Mouse (Mus musculus) embryonic stem cell, embryonic (primary cell): ENCODE data around the gene Olfr1305.

Experiments
- CTCF ChIA-PET, 4 experiments: fragments of 300-600 bp in 2 of 4; fragments of 350-600 bp in 2 of 4; sonication (Branson Sonifier 250); formaldehyde crosslinking; loops; one replicate each; lab custom pipeline; 2022; ENCODE audit warnings: inconsistent platforms in 2 of 4; lab: Charles Lee
- POLR2A ChIA-PET, 4 experiments: fragments of 300-600 bp in 2 of 4; fragments of 350-600 bp in 2 of 4; sonication (Branson Sonifier 250); formaldehyde crosslinking; loops; one replicate each; lab custom pipeline; 2022; ENCODE audit warnings: antibody characterized with exemption in 4 of 4, inconsistent platforms in 1 of 4; lab: Charles Lee

The Olfr1305 gene

DNA sequence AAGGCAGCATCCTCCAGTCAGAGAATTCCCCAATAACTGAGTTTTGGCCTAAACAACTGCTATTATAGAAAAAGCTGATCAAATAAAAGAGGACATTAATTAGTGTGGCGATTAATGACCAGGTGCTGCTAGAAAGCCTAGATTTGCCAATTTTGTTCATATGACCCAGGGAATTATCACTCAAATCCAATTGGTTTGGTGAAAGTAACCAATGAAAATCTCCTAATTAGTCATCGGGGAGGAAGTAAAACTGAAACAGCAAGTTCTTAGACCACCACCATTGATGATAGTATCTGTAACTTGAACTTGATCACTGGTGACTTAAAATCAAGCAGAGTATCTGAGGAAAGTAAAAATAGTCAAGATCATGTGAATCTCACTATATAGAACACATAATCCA lies at the start of gene Olfr1305:
TSS of gene Olfr1305 (minus strand) at position 101 of the 400 bp plus-strand sequence.
- ChIA-PET CTCF (interaction anchor here in 1 of 4 experiments (0.8 kb wide), 1 partner anchor 1206 kb away, joined by 5 read pairs; no protein-coding TSS in a partner anchor), POLR2A (no interaction called here)

DNA sequence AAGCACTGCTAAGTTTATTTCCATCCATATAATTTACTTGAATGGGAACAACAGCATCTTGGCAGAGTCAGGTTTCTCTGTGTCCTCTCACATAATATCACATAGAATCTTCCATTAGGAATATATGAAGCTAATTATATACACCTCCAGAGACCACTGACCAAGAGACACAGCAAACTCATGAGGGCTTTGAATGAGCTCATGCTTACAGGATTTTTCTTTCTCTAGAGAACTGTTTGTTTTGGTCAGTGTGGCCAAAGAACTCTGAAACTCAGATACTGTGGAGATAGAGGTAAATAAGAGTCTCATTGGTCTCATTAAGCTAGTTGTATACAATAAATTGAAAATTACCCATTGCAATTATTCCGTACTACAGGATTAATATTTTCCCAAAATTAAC lies 39.2 kb upstream of the Olfr1305 start, which contains the start of gene Olfr1306:
TSS of gene Olfr1306 (minus strand) at position 101 of the 400 bp plus-strand sequence.
- CTCF ChIA-PET: no interaction called here

DNA sequence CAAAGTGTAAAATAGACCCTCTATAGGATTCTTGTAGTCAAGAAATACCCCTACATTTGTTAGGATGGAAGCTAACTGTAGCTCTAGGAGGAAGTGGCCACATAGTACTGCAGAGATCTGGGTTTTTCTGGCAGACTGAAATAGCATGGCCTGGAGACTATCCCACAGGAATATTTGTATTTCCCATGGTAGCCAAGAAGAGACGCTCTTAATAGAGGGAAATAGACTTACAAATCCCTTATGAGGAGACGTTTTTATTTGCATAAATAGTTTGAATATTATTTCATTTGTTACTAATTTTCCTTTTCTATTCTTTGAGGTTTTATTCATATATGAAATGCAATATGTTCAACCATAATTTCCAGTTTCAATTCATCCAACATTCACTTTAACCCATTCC lies 56.7 kb downstream of the Olfr1305 start, which contains the start of gene Olfr1303:
TSS of gene Olfr1303 (minus strand) at position 101 of the 400 bp plus-strand sequence.
- CTCF ChIA-PET: no interaction called here

More for the DNA sequence above, 39.2 kb upstream of the Olfr1305 start, which contains the start of gene Olfr1306:
- POLR2A ChIA-PET: interaction anchor here in 1 of 4 experiments (0.6 kb wide), 1 partner anchor 92 kb away, joined by 4 read pairs; no protein-coding TSS in a partner anchor

More for the DNA sequence above, 56.7 kb downstream of the Olfr1305 start, which contains the start of gene Olfr1303:
- POLR2A ChIA-PET: no interaction called here
